Mouse (Mus musculus) heart, postnatal 4 days (tissue): ENCODE results near the gene Gm21883. TPM values are rescaled to one million over a fixed set of nuclear protein-coding genes. Genes with fewer than 3 reads are reported as not detected.
"Not testable (repeated sequence)": the region's sequence is repeated elsewhere in the genome, so short reads cannot be mapped to it uniquely, and the experiment has no call there.

Experiments used
- DNase-seq: peaks from one replicate; pipeline ENCODE4 v3.0.0; 2021
- total RNA-seq, 2 experiments: library from RNA; stranded (reverse); gene quantifications; 2 replicates each; pipeline ENCODE4 v1.2.3; 2021

Gene Gm21883
- total RNA-seq: not detected

- DNase-seq: not testable (repeated sequence)
Measured at GRCm38 (mm10) chrX:31574183-31574582, at the start of gene Gm21883. Gene Gm21883 (minus strand): TSS chrX:31574283.

- DNase-seq: not testable (repeated sequence)
Measured at GRCm38 (mm10) chrX:31618820-31619219, 44.7 kb upstream of the Gm21883 start, which contains the start of gene Spin2e. Gene Spin2e (minus strand): TSS chrX:31618920.

Other genes with a start within 250 kb of the Gm21883 start
- not detected for gene Btbd35f26, start 237.8 kb downstream of the Gm21883 start, total RNA-seq
- gene Btbd35f19, start 190.4 kb downstream of the Gm21883 start, total RNA-seq: not detected
- gene Spin2e, start 44.6 kb upstream of the Gm21883 start, total RNA-seq: not detected
- gene Btbd35f25, start 142.9 kb upstream of the Gm21883 start, total RNA-seq: not detected